Mouse (Mus musculus) macrophage (primary cell): ENCODE data around the gene Gps1. TPM values are rescaled to one million over a fixed set of nuclear protein-coding genes. Genes with fewer than 3 reads are reported as not detected.
"Not testable (repeated sequence)": the region's sequence is repeated elsewhere in the genome, so short reads cannot be mapped to it uniquely, and the experiment has no call there.

ENCODE experiments used
- H3K27ac ChIP-seq: fragments of 350-480 bp; formaldehyde crosslinking; 2 replicates; pipeline ENCODE4 v1.9.0; 2021
- H3K36me3 ChIP-seq: fragments of 350-480 bp; formaldehyde crosslinking; 2 replicates; pipeline ENCODE4 v1.9.0; 2021; ENCODE audit errors: inconsistent target
- H3K4me3 ChIP-seq: fragments of 350-480 bp; formaldehyde crosslinking; 2 replicates; pipeline ENCODE4 v1.9.0; 2021; ENCODE audit errors: inconsistent target
- H3K79me2 ChIP-seq: fragments of 350-480 bp; formaldehyde crosslinking; 2 replicates; pipeline ENCODE4 v1.9.0; 2021; ENCODE audit errors: inconsistent target
- WGBS: methylation state at CpG from one replicate; pipeline ENCODE4 v1.1.7; 2026; ENCODE audit warnings: inconsistent platforms; ENCODE audit not compliant: missing documents; 5-methylcytosine and 5-hydroxymethylcytosine counted together
- polyA plus RNA-seq: library from polyadenylated mRNA; stranded (reverse); fragments of 250-400 nt; gene quantifications from 3 replicates; pipeline ENCODE4 v1.2.4, GENCODE M21; 2018; ENCODE audit warnings: inconsistent platforms

The Gps1 gene
- polyA plus RNA-seq, 1 experiment from 2014 or later, result 31.8 TPM

- Histone ChIP-seq H3K79me2 (no peaks in the 10 kb centered on the region), H3K27ac (no peak overlapping the region), H3K4me3 (no peak overlapping the region), H3K36me3 (no peaks in the 10 kb centered on the region)
- 90% methylated on average over 7 of the region's 7 CpGs for WGBS
Measured at GRCm38 (mm10) chr11:120773463-120774190, 10.4 kb upstream of the Gps1 start.

GRCm38 (mm10) chr11:120775774-120776469 is 8.2 kb upstream of the Gps1 start:
- H3K36me3 ChIP-seq, result no peaks in the 10 kb centered on the region
- H3K79me2 ChIP-seq, result no peaks in the 10 kb centered on the region
- H3K27ac ChIP-seq, result no peak overlapping the region
- no peak overlapping the region for H3K4me3 ChIP-seq
- WGBS, result 27% methylated on average over 15 of the region's 15 CpGs

GRCm38 (mm10) chr11:120777123-120777522 is 6.9 kb upstream of the Gps1 start:
- WGBS, result 53% methylated on average over 6 of the region's 6 CpGs
- Histone ChIP-seq H3K79me2 (no peaks in the 10 kb centered on the region), H3K4me3 (no peak overlapping the region), H3K36me3 (no peaks in the 10 kb centered on the region), H3K27ac (no peak overlapping the region)

- Histone ChIP-seq H3K4me3 (no peak overlapping the region), H3K27ac (no peak overlapping the region), H3K79me2 (peaks cover 3% of the 10 kb centered on the region), H3K36me3 (no peaks in the 10 kb centered on the region)
- WGBS, result 100% methylated on average over 1 of the region's 1 CpGs
Measured at GRCm38 (mm10) chr11:120779876-120780275, 4.2 kb upstream of the Gps1 start.

GRCm38 (mm10) chr11:120781361-120781760 is 2.7 kb upstream of the Gps1 start:
- WGBS, result 92% methylated on average over 5 of the region's 6 CpGs
- H3K36me3 ChIP-seq, H3K4me3 ChIP-seq, H3K27ac ChIP-seq: not testable (repeated sequence)
- peaks cover 15% of the 10 kb centered on the region for H3K79me2 ChIP-seq

GRCm38 (mm10) chr11:120783426-120784063 is 527 bp upstream of the Gps1 start:
- Histone ChIP-seq H3K27ac (no peak overlapping the region), H3K36me3 (peaks cover 16% of the 10 kb centered on the region; the same call in 1 of the 2 replicates)
- 6% methylated on average over 38 of the region's 42 CpGs for WGBS

GRCm38 (mm10) chr11:120785145-120785544 is 1.1 kb downstream of the Gps1 start:
- peaks cover 15% of the 10 kb centered on the region for H3K79me2 ChIP-seq
- H3K4me3 ChIP-seq, result peak overlapping the region; percentile 61
- no peak overlapping the region for H3K27ac ChIP-seq
- 51% methylated on average over 9 of the region's 9 CpGs for WGBS
- peaks cover 28% of the 10 kb centered on the region; the same call in 1 of the 2 replicates for H3K36me3 ChIP-seq

More at GRCm38 (mm10) chr11:120783426-120784063, 527 bp upstream of the Gps1 start:
- peak overlapping the region; percentile 27 for H3K4me3 ChIP-seq
- H3K79me2 ChIP-seq, result peaks cover 15% of the 10 kb centered on the region

GRCm38 (mm10) chr11:120788460-120788859 is 4.4 kb downstream of the Gps1 start:
- H3K27ac ChIP-seq, result not testable (repeated sequence)
- H3K36me3 ChIP-seq, result peaks cover 59% of the 10 kb centered on the region
- WGBS, result 96% methylated on average over 4 of the region's 10 CpGs

GRCm38 (mm10) chr11:120789355-120789754 is 5.3 kb downstream of the Gps1 start:
- H3K79me2 ChIP-seq, result peaks cover 18% of the 10 kb centered on the region
- peaks cover 67% of the 10 kb centered on the region for H3K36me3 ChIP-seq
- no peak overlapping the region for H3K27ac ChIP-seq
- H3K4me3 ChIP-seq, result no peak overlapping the region
- 95% methylated on average over 4 of the region's 4 CpGs for WGBS

More at GRCm38 (mm10) chr11:120788460-120788859, 4.4 kb downstream of the Gps1 start:
- H3K79me2 ChIP-seq, result peaks cover 15% of the 10 kb centered on the region
- not testable (repeated sequence) for H3K4me3 ChIP-seq

- Histone ChIP-seq H3K4me3 (no peak overlapping the region), H3K36me3 (peaks cover 68% of the 10 kb centered on the region), H3K27ac (no peak overlapping the region), H3K79me2 (peaks cover 21% of the 10 kb centered on the region)
- 86% methylated on average over 2 of the region's 3 CpGs for WGBS
Measured at GRCm38 (mm10) chr11:120789810-120790209, 5.7 kb downstream of the Gps1 start.

- peaks cover 21% of the 10 kb centered on the region for H3K79me2 ChIP-seq
- 95% methylated on average over 9 of the region's 9 CpGs for WGBS
- H3K36me3 ChIP-seq, result peaks cover 57% of the 10 kb centered on the region
- H3K4me3 ChIP-seq, result no peak overlapping the region
- no peak overlapping the region for H3K27ac ChIP-seq
Measured at GRCm38 (mm10) chr11:120792652-120793051, 8.6 kb downstream of the Gps1 start.

- Histone ChIP-seq H3K27ac (peak within 1 kb of the TSS; percentile 43), H3K36me3 (peaks cover 31% of the 10 kb centered on the region)
- 1% methylated on average over 59 of the region's 59 CpGs for WGBS
Measured at GRCm38 (mm10) chr11:120795756-120796613, 11.9 kb downstream of the Gps1 start, which contains the start of gene Dus1l. Gene Dus1l, minus strand, starts transcription at chr11:120796403.

GRCm38 (mm10) chr11:120796614-120796946 is 12.5 kb downstream of the Gps1 start:
- peaks cover 21% of the 10 kb centered on the region for H3K79me2 ChIP-seq
- peaks cover 26% of the 10 kb centered on the region for H3K36me3 ChIP-seq
- H3K27ac ChIP-seq, result peak overlapping the region; percentile 43
- WGBS, result 31% methylated on average over 8 of the region's 8 CpGs
- H3K4me3 ChIP-seq, result no peak overlapping the region

More at GRCm38 (mm10) chr11:120795756-120796613, 11.9 kb downstream of the Gps1 start, which contains the start of gene Dus1l:
- peaks cover 21% of the 10 kb centered on the region for H3K79me2 ChIP-seq
- peak within 1 kb of the TSS; percentile 83 for H3K4me3 ChIP-seq

GRCm38 (mm10) chr11:120798244-120798643 is 14.2 kb downstream of the Gps1 start:
- Histone ChIP-seq H3K36me3 (peaks cover 11% of the 10 kb centered on the region; the same call in 1 of the 2 replicates), H3K4me3 (no peak overlapping the region), H3K79me2 (peaks cover 21% of the 10 kb centered on the region), H3K27ac (no peak overlapping the region)
- WGBS, result 22% methylated on average over 3 of the region's 3 CpGs
